Mouse (Mus musculus) olfactory bulb, adult 2 months (tissue): Measurements from ENCODE around the gene Panx1. TPM values are rescaled to one million over a fixed set of nuclear protein-coding genes. Genes with fewer than 3 reads are reported as not detected.

Experiments used
- H3K27ac ChIP-seq: fragments of 200-500 bp; 2 replicates; pipeline ENCODE4 v1.5.1; 2012; ENCODE audit warnings: low read depth, low read length; ENCODE audit not compliant: insufficient read depth
- H3K4me1 ChIP-seq: fragments of 200-500 bp; 2 replicates; pipeline ENCODE4 v1.6.1; 2012; ENCODE audit warnings: low read length; ENCODE audit not compliant: control insufficient read depth, insufficient read depth
- H3K4me3 ChIP-seq: fragments of 200-500 bp; 2 replicates; pipeline ENCODE4 v1.5.1; 2012; ENCODE audit warnings: mild to moderate bottlenecking, low read depth, low read length, moderate library complexity; ENCODE audit not compliant: insufficient read depth
- CTCF ChIP-seq: fragments of 200-500 bp; IDR thresholded peaks from 2 replicates; pipeline ENCODE4 v1.5.1; 2012; ENCODE audit warnings: low read depth, mild to moderate bottlenecking, low read length, moderate library complexity; ENCODE audit not compliant: insufficient read depth
- POLR2A ChIP-seq: fragments of 200-500 bp; IDR thresholded peaks from 2 replicates; pipeline ENCODE4 v1.6.1; 2012; ENCODE audit warnings: mild to moderate bottlenecking, low read depth, low read length, moderate library complexity; ENCODE audit not compliant: insufficient read depth
- WGBS: fragments of 180-500 bp; shearing (Covaris S2); methylation state at CpG from one replicate; pipeline ENCODE4 v1.1.7; 2018; 5-methylcytosine and 5-hydroxymethylcytosine counted together
- polyA plus RNA-seq: library from polyadenylated mRNA; stranded (reverse); fragments of >200 nt; gene quantifications from 2 replicates; pipeline ENCODE4 v1.2.4, GENCODE M21; 2012; ENCODE audit warnings: low replicate concordance; ENCODE audit not compliant: missing spikeins, insufficient read depth, insufficient read length

Gene Panx1
- polyA plus RNA-seq, 1 experiment = not detected

GRCm38 (mm10) chr9:14988606-14989293, 56.5 kb downstream of the Panx1 start:
- H3K4me1 ChIP-seq = no peaks in the 10 kb centered on the region
- no peak for TF ChIP-seq POLR2A
- no peak for TF ChIP-seq CTCF
- no peak overlapping the region for H3K4me3 ChIP-seq
- H3K27ac ChIP-seq = no peak overlapping the region
- 100% methylated on average over 1 of the region's 1 CpGs for WGBS

GRCm38 (mm10) chr9:14983141-14983540, 62.1 kb downstream of the Panx1 start:
- TF ChIP-seq CTCF (no peak), POLR2A (no peak)
- 88% methylated on average over 3 of the region's 3 CpGs for WGBS
- H3K27ac ChIP-seq = no peak overlapping the region
- no peak overlapping the region for H3K4me3 ChIP-seq
- H3K4me1 ChIP-seq = no peaks in the 10 kb centered on the region

- TF ChIP-seq CTCF = no peak
- no peak for TF ChIP-seq POLR2A
- Histone ChIP-seq H3K4me3 (no peak overlapping the region), H3K4me1 (no peaks in the 10 kb centered on the region), H3K27ac (no peak overlapping the region)
Observed at GRCm38 (mm10) chr9:14982683-14983082, 62.6 kb downstream of the Panx1 start.

- 81% methylated on average over 4 of the region's 4 CpGs for WGBS
Observed at GRCm38 (mm10) chr9:14981539-14982155, 63.6 kb downstream of the Panx1 start.

GRCm38 (mm10) chr9:14974251-14975232, 70.7 kb downstream of the Panx1 start:
- no peak overlapping the region for H3K4me3 ChIP-seq
- 64% methylated on average over 6 of the region's 6 CpGs for WGBS
- no peak for TF ChIP-seq CTCF
- no peak for TF ChIP-seq POLR2A
- H3K27ac ChIP-seq = no peak overlapping the region
- no peaks in the 10 kb centered on the region for H3K4me1 ChIP-seq

More at GRCm38 (mm10) chr9:14981539-14982155, 63.6 kb downstream of the Panx1 start:
- no peaks in the 10 kb centered on the region for H3K4me1 ChIP-seq
- TF ChIP-seq POLR2A = no peak
- TF ChIP-seq CTCF = no peak
- no peak overlapping the region for H3K4me3 ChIP-seq
- H3K27ac ChIP-seq = no peak overlapping the region

GRCm38 (mm10) chr9:14973762-14974161, 71.5 kb downstream of the Panx1 start:
- no peaks in the 10 kb centered on the region for H3K4me1 ChIP-seq
- TF ChIP-seq CTCF (no peak), POLR2A (no peak)
- H3K4me3 ChIP-seq = no peak overlapping the region
- 82% methylated on average over 7 of the region's 7 CpGs for WGBS
- H3K27ac ChIP-seq = no peak overlapping the region

GRCm38 (mm10) chr9:14970805-14971525, 74.3 kb downstream of the Panx1 start:
- TF ChIP-seq POLR2A = no peak
- no peak for TF ChIP-seq CTCF
- H3K27ac ChIP-seq = no peak overlapping the region
- WGBS = 86% methylated on average over 3 of the region's 3 CpGs
- H3K4me1 ChIP-seq = no peaks in the 10 kb centered on the region
- H3K4me3 ChIP-seq = no peak overlapping the region

GRCm38 (mm10) chr9:14970211-14970610, 75.1 kb downstream of the Panx1 start:
- Histone ChIP-seq H3K27ac (no peak overlapping the region), H3K4me1 (no peaks in the 10 kb centered on the region), H3K4me3 (no peak overlapping the region)
- no peak for TF ChIP-seq POLR2A
- TF ChIP-seq CTCF = no peak
- 46% methylated on average over 4 of the region's 4 CpGs for WGBS
